Mouse (Mus musculus) stomach, postnatal 0 days (tissue): ENCODE measurements at regions not wholly inside any gene's neighbourhood (a gene's known extent, or its start where the extent isn't known, plus 50 kb on each side); places are given as distances from the start of the nearest gene placed in this dataset.

ENCODE experiments used
- ATAC-seq: fragments of 200-750 bp; cut with Nextera tagmentation; 2 replicates; pipeline ENCODE4 v1.8.0; 2017; ENCODE audit not compliant: low FRiP score, low TSS enrichment
- DNase-seq: peaks from one replicate; pipeline ENCODE4 v3.0.0-alpha.2; 2016; ENCODE audit warnings: low spot score
- H3K27ac ChIP-seq: fragments of 300-500 bp; sonication (generic); replicated peaks from 2 replicates; pipeline ENCODE4 v1.5.1; 2014; ENCODE audit warnings: mild to moderate bottlenecking, control low read depth
- H3K27me3 ChIP-seq: fragments of 300-500 bp; sonication (generic); 2 replicates; pipeline ENCODE4 v1.6.1; 2014; ENCODE audit warnings: low read length; ENCODE audit not compliant: control insufficient read depth, insufficient read depth
- H3K36me3 ChIP-seq: fragments of 300-500 bp; sonication (generic); 2 replicates; pipeline ENCODE4 v1.6.1; 2014; ENCODE audit warnings: low read length, mixed read lengths; ENCODE audit not compliant: control insufficient read depth, insufficient read depth
- H3K4me1 ChIP-seq: fragments of 300-500 bp; sonication (generic); replicated peaks from 2 replicates; pipeline ENCODE4 v1.6.1; 2014; ENCODE audit warnings: antibody characterized with exemption; ENCODE audit not compliant: control insufficient read depth, insufficient read depth
- H3K4me2 ChIP-seq: fragments of 300-500 bp; sonication (generic); replicated peaks from 2 replicates; pipeline ENCODE4 v1.6.1; 2014; ENCODE audit warnings: low read depth, mild to moderate bottlenecking, control low read depth, moderate library complexity
- H3K4me3 ChIP-seq: fragments of 300-500 bp; sonication (generic); 2 replicates; pipeline ENCODE4 v1.5.1; 2014; ENCODE audit warnings: low read depth, low read length, control low read depth
- H3K9ac ChIP-seq: fragments of 300-500 bp; sonication (generic); 2 replicates; pipeline ENCODE4 v1.6.1; 2014; ENCODE audit warnings: mild to moderate bottlenecking, low read length, control low read depth, mixed read lengths
- H3K9me3 ChIP-seq: fragments of 300-500 bp; sonication (generic); 2 replicates; pipeline ENCODE4 v1.6.1; 2016; ENCODE audit warnings: low read length; ENCODE audit not compliant: control insufficient read depth
- CTCF ChIP-seq: IDR thresholded peaks from 2 replicates; pipeline ENCODE4 v1.5.1; 2016; ENCODE audit warnings: antibody characterized with exemption, low read depth, mild to moderate bottlenecking, moderate library complexity
- EP300 ChIP-seq: optimal IDR thresholded peaks from 2 replicates; pipeline ENCODE3; 2016; ENCODE audit warnings: antibody characterized with exemption
- WGBS: fragments of 180-500 bp; shearing (Covaris S2); extraction: QIAGEN DNeasy Blood & Tissue Kit; methylation state at CpG from one replicate; pipeline ENCODE4 v1.1.7; 2014; 5-methylcytosine and 5-hydroxymethylcytosine counted together

- H3K27me3 ChIP-seq, result no peaks in the 10 kb centered on the region
- WGBS, result 81% methylated on average over 2 of the region's 2 CpGs
- H3K4me1 ChIP-seq, result no peaks in the 10 kb centered on the region
- H3K4me2 ChIP-seq, result no peak overlapping the region
- no peak overlapping the region for H3K9ac ChIP-seq
- no peak overlapping the region for H3K4me3 ChIP-seq
- H3K9me3 ChIP-seq, result no peaks in the 10 kb centered on the region
- no peaks in the 10 kb centered on the region for H3K36me3 ChIP-seq
- ATAC-seq, result no peak
- DNase-seq, result no peak
- no peak overlapping the region for H3K27ac ChIP-seq
- TF ChIP-seq CTCF, result no peak
Measured at GRCm38 (mm10) chr8:103339042-103339441, 553.6 kb upstream of the Cdh11 start.

DNA sequence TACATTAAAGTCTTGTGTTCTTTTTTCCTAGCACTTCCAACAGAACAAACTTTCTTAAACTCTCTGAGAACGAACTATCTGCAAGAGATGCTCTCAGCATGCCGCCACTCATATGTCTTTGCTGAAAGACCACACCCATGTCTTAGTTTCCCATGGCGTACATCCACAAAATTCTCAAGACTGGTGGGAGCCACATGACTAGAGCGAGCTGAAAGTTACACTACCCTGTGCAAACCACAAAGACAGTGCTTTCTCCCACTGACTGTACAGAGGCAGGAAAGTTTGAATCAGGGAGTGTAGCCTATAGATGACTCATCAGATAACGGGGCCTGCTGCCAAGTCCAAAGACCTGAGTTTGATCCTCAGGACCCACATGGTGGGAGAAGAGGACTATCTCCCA lies 554.5 kb upstream of the Cdh11 start:
- no peak for ATAC-seq
- Histone ChIP-seq H3K4me1 (no peaks in the 10 kb centered on the region), H3K27me3 (no peaks in the 10 kb centered on the region), H3K36me3 (no peaks in the 10 kb centered on the region), H3K27ac (no peak overlapping the region), H3K4me2 (no peak overlapping the region), H3K9ac (no peak overlapping the region), H3K9me3 (no peaks in the 10 kb centered on the region), H3K4me3 (no peak overlapping the region)
- TF ChIP-seq EP300 (no peak), CTCF (no peak)
- 77% methylated on average over 5 of the region's 5 CpGs for WGBS
- DNase-seq, result no peak

DNA sequence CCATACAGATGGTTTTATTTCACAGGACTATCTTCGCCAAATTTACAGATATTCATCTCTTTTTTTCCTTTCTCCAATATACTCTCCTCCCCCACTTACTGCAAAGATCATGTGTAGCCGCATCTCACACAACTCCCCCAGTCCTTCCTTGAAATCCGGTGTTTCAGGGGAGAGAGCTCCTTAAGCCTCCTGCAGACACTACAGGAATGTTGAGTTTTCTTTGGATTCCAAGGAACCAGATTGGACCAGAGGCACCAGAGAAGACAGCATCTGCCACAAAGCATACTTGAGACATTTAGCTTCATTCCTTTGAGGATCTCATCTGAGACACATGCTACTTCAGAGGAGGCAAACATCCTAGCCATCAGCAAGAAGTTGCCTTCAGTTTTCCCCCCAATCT lies 558.4 kb upstream of the Cdh11 start:
- Histone ChIP-seq H3K27me3 (no peaks in the 10 kb centered on the region), H3K4me2 (no peak overlapping the region), H3K27ac (no peak overlapping the region), H3K4me1 (no peaks in the 10 kb centered on the region), H3K4me3 (no peak overlapping the region), H3K9ac (no peak overlapping the region), H3K9me3 (no peaks in the 10 kb centered on the region), H3K36me3 (no peaks in the 10 kb centered on the region)
- 85% methylated on average over 3 of the region's 3 CpGs for whole genome bisulfite sequencing
- TF ChIP-seq EP300 (no peak), CTCF (no peak)
- ATAC-seq (no peak), DNase-seq (no peak)

DNA sequence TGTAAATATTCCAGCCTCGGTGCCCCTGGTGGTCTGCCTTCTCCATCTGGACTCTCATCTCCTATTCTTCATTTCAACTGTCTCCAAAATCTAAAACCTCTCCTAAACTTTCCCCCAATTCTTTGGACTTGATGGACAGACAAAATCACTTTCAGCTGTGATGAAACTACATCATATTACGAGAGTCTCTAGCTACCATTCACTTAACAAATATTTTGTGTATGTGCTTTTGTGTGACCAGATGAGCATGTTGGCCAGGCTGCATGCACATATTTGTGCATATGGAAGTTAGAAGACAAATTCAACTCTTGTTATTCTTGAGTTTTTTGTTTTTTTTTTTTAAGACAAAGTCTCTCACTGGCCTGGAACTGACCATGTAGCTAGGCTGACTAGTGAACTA lies 559.4 kb upstream of the Cdh11 start:
- WGBS, result 63% methylated on average over 2 of the region's 2 CpGs
- DNase-seq, result no peak
- H3K27me3 ChIP-seq, result no peaks in the 10 kb centered on the region
- no peak overlapping the region for H3K27ac ChIP-seq
- H3K4me3 ChIP-seq, result no peak overlapping the region
- TF ChIP-seq EP300, result no peak
- TF ChIP-seq CTCF, result no peak
- no peaks in the 10 kb centered on the region for H3K4me1 ChIP-seq
- ATAC-seq, result no peak
- H3K4me2 ChIP-seq, result no peak overlapping the region
- H3K9ac ChIP-seq, result no peak overlapping the region
- H3K36me3 ChIP-seq, result no peaks in the 10 kb centered on the region
- no peaks in the 10 kb centered on the region for H3K9me3 ChIP-seq

GRCm38 (mm10) chr8:103347158-103347871 lies 561.9 kb upstream of the Cdh11 start:
- H3K9ac ChIP-seq, result no peak overlapping the region
- no peak overlapping the region for H3K27ac ChIP-seq
- no peaks in the 10 kb centered on the region for H3K27me3 ChIP-seq
- ATAC-seq, result no peak
- no peak overlapping the region for H3K4me3 ChIP-seq
- TF ChIP-seq EP300, result no peak
- no peak for TF ChIP-seq CTCF
- no peaks in the 10 kb centered on the region for H3K9me3 ChIP-seq
- no peaks in the 10 kb centered on the region for H3K4me1 ChIP-seq
- DNase-seq, result no peak
- H3K4me2 ChIP-seq, result no peak overlapping the region
- 46% methylated on average over 7 of the region's 7 CpGs for WGBS
- no peaks in the 10 kb centered on the region for H3K36me3 ChIP-seq

- no peak for DNase-seq
- Histone ChIP-seq H3K27me3 (no peaks in the 10 kb centered on the region), H3K9ac (no peak overlapping the region), H3K4me2 (no peak overlapping the region), H3K36me3 (no peaks in the 10 kb centered on the region), H3K27ac (no peak overlapping the region), H3K4me3 (no peak overlapping the region), H3K9me3 (no peaks in the 10 kb centered on the region), H3K4me1 (no peaks in the 10 kb centered on the region)
- no peak for TF ChIP-seq CTCF
- TF ChIP-seq EP300, result no peak
- ATAC-seq, result no peak
- WGBS, result 68% methylated on average over 3 of the region's 3 CpGs
Measured at GRCm38 (mm10) chr8:103361713-103362112, 576.3 kb upstream of the Cdh11 start.
